Mouse (Mus musculus) ZHBTc4 (cell line): ENCODE measurements around the gene Cacng7.
A peak's percentile ranks its signal among the peaks of the same experiment; 100 is the strongest.
"Not testable (repeated sequence)": the region's sequence is repeated elsewhere in the genome, so short reads cannot be mapped to it uniquely, and the experiment has no call there.

Experiments
- DNase-seq: peaks from one replicate; pipeline ENCODE4 v3.0.0-alpha.2; 2011; ENCODE audit warnings: low read depth, low spot score

The Cacng7 gene

GRCm38 (mm10) chr7:3389444-3390412 is 57.0 kb downstream of the Cacng7 start:
- DNase-seq: no peak

GRCm38 (mm10) chr7:3390413-3391080 is 57.8 kb downstream of the Cacng7 start, which contains the start of gene Cacng8:
Cacng8 (plus strand) TSS chr7:3390683.
- DNase-seq: no peak

- DNase-seq: no peak
Observed at GRCm38 (mm10) chr7:3391081-3391451, 58.3 kb downstream of the Cacng7 start.

DNA sequence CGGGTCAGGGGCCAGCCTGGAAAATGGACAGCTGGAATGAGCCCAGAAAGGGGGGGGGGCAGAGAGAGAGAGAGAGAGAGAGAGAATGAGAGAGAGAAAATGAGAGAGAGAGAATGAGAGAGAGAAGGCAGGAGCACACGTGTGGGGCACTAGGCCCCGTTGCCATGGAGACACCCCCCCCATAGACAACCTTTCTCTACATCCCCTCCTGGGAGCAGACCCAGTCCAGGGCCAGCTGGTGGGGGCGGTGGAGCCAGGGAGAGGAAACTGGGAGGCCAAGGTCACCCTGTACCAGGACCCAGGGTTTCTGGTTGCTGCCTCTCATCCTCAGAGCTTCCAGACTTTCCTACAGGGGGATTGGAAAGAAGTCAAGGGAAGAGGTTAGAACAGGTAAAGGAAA is 59.1 kb downstream of the Cacng7 start:
- no peak for DNase-seq

DNA sequence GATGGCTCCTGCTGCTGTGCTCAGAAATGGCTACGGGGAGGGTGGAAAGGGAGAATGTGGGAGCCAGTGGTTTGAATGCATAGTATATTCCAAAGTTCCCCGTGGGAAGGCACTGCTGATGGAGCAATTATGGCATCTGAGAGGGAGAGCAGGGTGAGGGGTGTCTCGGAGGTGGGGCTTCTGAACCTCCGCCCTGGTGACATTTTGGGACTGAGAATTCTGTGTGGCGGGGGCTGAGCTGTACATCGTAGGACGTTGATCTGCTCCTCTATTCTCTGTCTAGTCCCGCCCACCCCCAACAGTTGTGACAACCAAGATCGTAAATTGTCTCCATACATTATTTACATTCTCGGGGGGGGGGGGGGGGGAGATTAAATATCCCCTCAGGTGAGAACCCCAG is 64.6 kb downstream of the Cacng7 start:
- no peak for DNase-seq

DNA sequence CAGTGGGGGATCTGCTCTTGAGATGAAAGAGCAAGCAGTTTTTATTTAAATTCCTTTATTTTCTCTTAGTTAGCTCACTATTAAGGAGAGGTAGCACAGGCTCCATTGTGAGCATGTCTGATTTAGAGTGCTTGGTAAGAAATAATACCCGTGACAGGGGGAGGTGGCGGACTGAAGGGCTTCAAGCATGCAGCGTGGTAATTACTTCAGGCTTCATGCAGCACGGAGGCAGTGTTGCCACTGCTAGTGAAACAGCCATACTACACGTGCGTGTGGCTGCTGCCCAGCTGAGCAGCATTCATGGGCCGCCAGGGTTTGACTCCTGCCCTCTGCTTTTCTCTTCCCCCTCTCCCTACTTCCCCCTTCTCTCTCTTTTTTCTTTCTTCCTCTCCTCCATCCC is 65.0 kb downstream of the Cacng7 start:
- no peak for DNase-seq

- not testable (repeated sequence) for DNase-seq
Observed at GRCm38 (mm10) chr7:3398363-3398762, 65.6 kb downstream of the Cacng7 start.

- no peak for DNase-seq
Observed at GRCm38 (mm10) chr7:3399937-3400336, 67.2 kb downstream of the Cacng7 start.

- no peak for DNase-seq
Observed at GRCm38 (mm10) chr7:3409729-3410520, 77.2 kb downstream of the Cacng7 start.

GRCm38 (mm10) chr7:3411160-3411941 is 78.6 kb downstream of the Cacng7 start:
- peak; percentile 99 for DNase-seq

GRCm38 (mm10) chr7:3412036-3412435 is 79.3 kb downstream of the Cacng7 start:
- DNase-seq: peak; percentile 66

DNA sequence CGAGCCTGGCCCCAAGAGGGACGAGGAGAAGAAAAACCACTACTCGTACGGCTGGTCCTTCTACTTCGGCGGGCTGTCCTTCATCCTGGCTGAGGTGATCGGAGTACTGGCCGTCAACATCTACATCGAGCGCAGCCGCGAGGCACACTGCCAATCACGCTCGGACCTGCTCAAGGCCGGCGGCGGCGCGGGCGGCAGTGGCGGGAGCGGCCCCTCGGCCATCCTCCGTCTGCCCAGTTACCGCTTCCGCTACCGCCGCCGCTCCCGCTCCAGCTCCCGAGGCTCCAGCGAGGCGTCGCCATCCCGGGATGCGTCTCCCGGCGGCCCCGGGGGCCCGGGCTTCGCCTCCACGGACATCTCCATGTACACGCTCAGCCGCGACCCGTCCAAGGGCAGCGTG is 82.1 kb downstream of the Cacng7 start:
- DNase-seq: no peak

DNA sequence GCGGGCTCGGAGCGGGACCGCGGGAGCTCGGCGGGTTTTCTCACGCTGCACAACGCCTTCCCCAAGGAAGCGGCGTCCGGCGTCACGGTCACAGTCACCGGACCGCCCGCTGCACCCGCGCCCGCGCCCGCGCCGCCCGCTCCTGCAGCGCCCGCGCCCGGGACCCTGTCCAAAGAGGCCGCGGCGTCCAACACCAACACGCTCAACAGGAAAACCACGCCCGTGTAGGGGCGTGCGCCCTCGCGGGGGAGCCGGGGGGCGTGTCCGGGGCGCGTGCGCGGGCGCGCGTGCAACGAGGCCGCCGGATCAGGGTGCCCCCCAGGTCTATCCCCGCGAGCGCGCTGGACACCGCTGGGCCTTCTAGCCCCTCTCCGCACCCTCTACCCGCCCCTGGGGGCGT is 82.6 kb downstream of the Cacng7 start:
- no peak for DNase-seq
